Mouse (Mus musculus) heart, postnatal 0 days (tissue): ENCODE measurements around the gene Pth1r.

ENCODE experiments used
- CTCF ChIP-seq: IDR thresholded peaks from 2 replicates; pipeline ENCODE4 v1.5.1; 2016; ENCODE audit warnings: antibody characterized with exemption, control low read depth, low read depth
- EP300 ChIP-seq: IDR thresholded peaks from 2 replicates; pipeline ENCODE4 v1.6.1; 2016; ENCODE audit warnings: antibody characterized with exemption, low read depth

DNA sequence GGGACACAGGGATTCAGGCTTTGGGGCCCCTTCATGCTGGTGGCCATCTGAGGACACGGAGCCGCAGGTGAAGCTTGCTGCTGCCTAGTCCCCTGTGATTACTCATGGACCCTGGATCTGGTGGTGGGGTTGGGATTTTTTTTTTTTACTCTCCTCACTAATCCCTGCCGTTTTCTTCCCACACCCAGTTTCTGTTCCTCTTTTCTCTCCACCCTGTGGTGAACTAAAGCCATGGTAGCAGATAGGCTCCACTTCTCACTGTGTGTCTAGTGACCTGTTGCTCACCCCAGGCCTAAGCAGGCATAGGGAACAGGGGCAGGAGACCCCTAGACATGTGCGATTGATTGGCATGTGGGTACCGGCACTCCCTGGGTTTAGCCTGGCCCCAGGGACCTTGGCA, 40.2 kb downstream of the Pth1r start:
- no peak for TF ChIP-seq CTCF
- TF ChIP-seq EP300: no peak
